Mouse (Mus musculus) B cell, adult (primary cell): ENCODE results near the gene Flna. TPM values are rescaled to one million over a fixed set of nuclear protein-coding genes. Genes with fewer than 3 reads are reported as not detected.

Experiments used
- total RNA-seq: library from RNA; stranded (reverse); gene quantifications from 4 replicates; pipeline ENCODE4 v1.2.4, GENCODE M21; 2023; ENCODE audit not compliant: inconsistent age

Flna gene
- total RNA-seq: 454 to 490 TPM (median 483 TPM) in 4 replicates

DNA sequence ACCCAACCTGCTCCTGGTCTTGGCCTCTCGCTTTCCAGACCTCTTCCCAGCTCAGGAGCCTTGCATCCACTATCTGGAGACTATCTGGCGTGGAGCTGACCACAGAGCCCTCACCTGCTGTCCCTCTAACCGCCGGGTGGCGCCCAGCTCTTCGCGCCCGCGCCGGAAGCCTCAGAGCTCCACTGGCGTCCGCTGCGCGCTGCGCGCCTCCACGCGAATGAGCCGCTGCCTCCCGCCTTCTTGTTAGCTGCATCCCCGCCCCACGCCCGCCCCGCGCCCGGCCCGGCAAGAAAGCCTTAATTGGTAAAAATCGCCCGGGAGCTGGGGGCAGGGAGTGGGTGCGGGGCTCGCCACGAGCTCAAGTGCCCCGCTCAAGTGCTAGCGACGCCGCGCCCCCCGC, at the start of gene Flna:
Gene Flna (minus strand): TSS at position 206 of the 400 bp plus-strand sequence.

GRCm38 (mm10) chrX:74296538-74297448, 47.2 kb upstream of the Flna start, which contains the start of gene Atp6ap1:
TSS of gene Atp6ap1 (plus strand) at chrX:74297097.

DNA sequence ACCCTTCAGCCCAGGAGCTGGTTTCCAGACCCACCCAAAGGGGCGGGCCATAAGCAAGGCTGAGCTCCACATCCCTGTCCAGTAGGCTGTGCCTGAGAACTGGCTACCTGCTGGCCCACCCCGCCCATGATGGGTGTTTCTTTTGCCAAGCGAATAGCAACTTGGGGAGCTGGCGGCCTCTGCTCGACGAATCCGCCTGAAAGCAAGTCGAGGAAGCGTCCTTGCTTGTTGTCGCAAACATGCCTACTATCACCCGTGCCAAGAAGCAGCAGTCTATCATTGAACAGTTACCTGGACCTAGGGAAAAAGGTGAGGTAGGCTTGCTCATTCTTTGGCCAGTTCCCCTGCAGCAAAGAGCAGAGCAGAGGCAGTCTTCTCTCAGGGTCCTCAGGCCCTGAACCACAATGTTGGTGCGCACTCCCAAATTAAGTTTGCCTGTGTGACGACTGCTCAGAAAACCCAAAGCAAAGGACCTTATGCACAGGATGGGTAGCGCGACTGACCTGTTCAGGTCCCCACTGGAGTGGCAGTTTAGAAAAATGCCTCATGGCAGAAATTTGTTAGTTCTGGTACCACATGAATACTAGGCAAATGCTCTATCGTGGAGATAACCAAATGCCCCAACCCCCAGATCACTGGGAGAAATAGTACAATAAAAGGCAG, 32.2 kb upstream of the Flna start, which contains the start of the genes Taz and Dnase1l1:
Gene Taz (plus strand): TSS at position 181 of the 663 bp plus-strand sequence.
Gene Dnase1l1 (minus strand): TSS at position 606 of the 663 bp plus-strand sequence.

GRCm38 (mm10) chrX:74270062-74270901, 20.7 kb upstream of the Flna start, which contains the start of gene Rpl10:
TSS of gene Rpl10 (plus strand) at chrX:74270812.

GRCm38 (mm10) chrX:74254153-74254887, 4.7 kb upstream of the Flna start, which contains the start of gene Emd:
TSS of gene Emd (plus strand) at chrX:74254687.

GRCm38 (mm10) chrX:74176959-74177358, 72.7 kb downstream of the Flna start, which contains the start of gene Tktl1:
TSS of gene Tktl1 (plus strand) at chrX:74177259.

Other genes with a start within 250 kb of the Flna start
- 157 to 185 TPM (median 168 TPM) in 4 replicates for gene Irak1, start 225.9 kb downstream of the Flna start, total RNA-seq
- not detected in 4 replicates for gene Opn1mw, start 122.4 kb downstream of the Flna start, total RNA-seq
- gene Mecp2, start 114.5 kb downstream of the Flna start, total RNA-seq: 41.7 to 52.4 TPM (median 47.8 TPM) in 4 replicates
- gene Tex28, start 82.0 kb downstream of the Flna start, total RNA-seq: not detected in 4 replicates
- gene Tktl1, start 72.6 kb downstream of the Flna start, total RNA-seq: 0.42 to 0.67 TPM (median 0.57 TPM) in 4 replicates
- gene Emd, start 4.9 kb upstream of the Flna start, total RNA-seq: 89.2 to 95.0 TPM (median 89.9 TPM) in 4 replicates
- gene Rpl10, start 21.0 kb upstream of the Flna start, total RNA-seq: 578 to 737 TPM (median 614 TPM) in 4 replicates
- gene Taz, start 32.1 kb upstream of the Flna start, total RNA-seq: 93.5 to 123 TPM (median 106 TPM) in 4 replicates
- gene Dnase1l1, start 32.5 kb upstream of the Flna start, total RNA-seq: 13.0 to 20.3 TPM (median 15.0 TPM) in 4 replicates
- gene Atp6ap1, start 47.3 kb upstream of the Flna start, total RNA-seq: 166 to 176 TPM (median 174 TPM) in 4 replicates
- 307 to 387 TPM (median 365 TPM) in 4 replicates for gene Gdi1, start 55.2 kb upstream of the Flna start, total RNA-seq
- gene Fam50a, start 63.2 kb upstream of the Flna start, total RNA-seq: 101 to 115 TPM (median 104 TPM) in 4 replicates
- 13.3 to 19.2 TPM (median 16.1 TPM) in 4 replicates for gene Plxna3, start 79.2 kb upstream of the Flna start, total RNA-seq
- gene Lage3, start 103.8 kb upstream of the Flna start, total RNA-seq: 23.7 to 32.8 TPM (median 26.6 TPM) in 4 replicates
- 21.4 to 36.5 TPM (median 28.5 TPM) in 4 replicates for gene Ubl4a, start 123.4 kb upstream of the Flna start, total RNA-seq
- 13.5 to 19.3 TPM (median 16.5 TPM) in 4 replicates for gene Slc10a3, start 123.5 kb upstream of the Flna start, total RNA-seq
- gene Fam3a, start 143.5 kb upstream of the Flna start, total RNA-seq: 14.8 to 20.2 TPM (median 16.8 TPM) in 4 replicates
- gene Ikbkg, start 143.5 kb upstream of the Flna start, total RNA-seq: 56.8 to 57.7 TPM (median 57.5 TPM) in 4 replicates
- gene G6pdx, start 179.4 kb upstream of the Flna start, total RNA-seq: 31.4 to 37.9 TPM (median 35.4 TPM) in 4 replicates
- not detected in 4 replicates for gene Gm6880, start 231.6 kb upstream of the Flna start, total RNA-seq